Mouse (Mus musculus) brain, embryonic 14.5 days (tissue): ENCODE results near the gene Dnm1l.

ENCODE experiments used
- CTCF ChIP-seq: fragments of 200-500 bp; IDR thresholded peaks from 2 replicates; pipeline ENCODE4 v1.5.1; 2012; ENCODE audit warnings: inconsistent platforms, mild to moderate bottlenecking, moderate library complexity, borderline replicate concordance; ENCODE audit not compliant: insufficient read depth, insufficient read length; ENCODE audit errors: extremely low read depth
- POLR2A ChIP-seq: fragments of 200-500 bp; IDR thresholded peaks from 2 replicates; pipeline ENCODE4 v1.6.1; 2012; ENCODE audit warnings: mild to moderate bottlenecking, inconsistent platforms, borderline replicate concordance; ENCODE audit not compliant: poor library complexity, insufficient read depth, insufficient read length, severe bottlenecking; ENCODE audit errors: extremely low read depth

GRCm38 (mm10) chr16:16273752-16274151 is 85.0 kb downstream of the Dnm1l start:
- TF ChIP-seq CTCF: no peak
- no peak for TF ChIP-seq POLR2A
